Mouse (Mus musculus) retina, postnatal 1 day (tissue): Measurements from ENCODE around the gene Fcho1.
A peak's percentile ranks its signal among the peaks of the same experiment; 100 is the strongest.

Experiments
- DNase-seq: peaks from one replicate; pipeline ENCODE4 v3.0.0-alpha.2; 2012

The Fcho1 gene

GRCm38 (mm10) chr8:71681369-71681915 lies 44.1 kb downstream of the Fcho1 start:
- no peak for DNase-seq

- DNase-seq = peak; percentile 43
Observed at GRCm38 (mm10) chr8:71680471-71680870, 45.0 kb downstream of the Fcho1 start.

- no peak for DNase-seq
Observed at GRCm38 (mm10) chr8:71679550-71680168, 45.9 kb downstream of the Fcho1 start.

- no peak for DNase-seq
Observed at GRCm38 (mm10) chr8:71679116-71679515, 46.4 kb downstream of the Fcho1 start.

- DNase-seq = no peak
Observed at GRCm38 (mm10) chr8:71678216-71678615, 47.3 kb downstream of the Fcho1 start.

- no peak for DNase-seq
Observed at GRCm38 (mm10) chr8:71677555-71677954, 48.0 kb downstream of the Fcho1 start.

- DNase-seq = no peak
Observed at GRCm38 (mm10) chr8:71676803-71677202, 48.7 kb downstream of the Fcho1 start.

GRCm38 (mm10) chr8:71676020-71676741 lies 49.3 kb downstream of the Fcho1 start, which contains the start of gene Jak3:
Jak3 (plus strand) TSS chr8:71676296.
- DNase-seq = peak; percentile 63

GRCm38 (mm10) chr8:71675456-71676019 lies 50.0 kb downstream of the Fcho1 start:
- no peak for DNase-seq

GRCm38 (mm10) chr8:71674071-71674470 lies 51.4 kb downstream of the Fcho1 start:
- no peak for DNase-seq

- no peak for DNase-seq
Observed at GRCm38 (mm10) chr8:71672168-71672735, 53.3 kb downstream of the Fcho1 start.

GRCm38 (mm10) chr8:71671549-71671965 lies 54.0 kb downstream of the Fcho1 start, which contains the start of gene Unc13a:
Unc13a (minus strand) TSS chr8:71671757.
- DNase-seq = peak; percentile 91

GRCm38 (mm10) chr8:71670621-71671548 lies 54.6 kb downstream of the Fcho1 start:
- peak; percentile 90 for DNase-seq

- no peak for DNase-seq
Observed at GRCm38 (mm10) chr8:71670198-71670597, 55.3 kb downstream of the Fcho1 start.

- peak; percentile 56 for DNase-seq
Observed at GRCm38 (mm10) chr8:71668220-71668975, 57.1 kb downstream of the Fcho1 start.

GRCm38 (mm10) chr8:71667256-71667655 lies 58.3 kb downstream of the Fcho1 start:
- DNase-seq = no peak

GRCm38 (mm10) chr8:71666855-71667254 lies 58.7 kb downstream of the Fcho1 start:
- no peak for DNase-seq

- DNase-seq = peak; percentile 86
Observed at GRCm38 (mm10) chr8:71665331-71666130, 60.0 kb downstream of the Fcho1 start.

GRCm38 (mm10) chr8:71660325-71661120 lies 65.0 kb downstream of the Fcho1 start:
- DNase-seq = peak; percentile 90

- DNase-seq = peak; percentile 57
Observed at GRCm38 (mm10) chr8:71659751-71660150, 65.8 kb downstream of the Fcho1 start.
